ENCODE assay signal across 12 mouse cellular contexts in genomic region chr13:52085110-52085509, GRCm38 (mm10).
DNase-seq lines count a peak whose midpoint lies in the region; ATAC-seq and TF ChIP-seq lines count a peak whose summit lies in the region.
"Had no signal": no experiment of that assay in that cellular context is flagged by ENCODE, and none has a peak within 500 bp of the region (broad histone marks: within the 10 kb centered on the region; RNA-seq: fewer than 3 reads in every experiment).

No protein-coding gene starts in this region.

- ATAC-seq in cerebellum, adult (ENCODE audit: insufficient number of reproducible peaks, low FRiP score, low TSS enrichment), result no peak
- ATAC-seq: Patski had no signal

- peak; percentile 18 to 38 for DNase-seq in lung, adult 18-20 months
- DNase-seq in lung, adult 2 months, result no peak
- peak; percentile 13 for DNase-seq in T-cell, adult 2 months (ENCODE audit: low spot score)
- DNase-seq in kidney, postnatal 36 days, result peak; percentile 38 to 48
- peak; percentile 14 to 34 for DNase-seq in natural killer cell, adult 2 months (ENCODE audit: low spot score in 2 of 2)
- no peak for DNase-seq in urinary bladder, adult 18-20 months (ENCODE audit: low spot score in 2 of 2)
- DNase-seq in heart, postnatal 25 days (ENCODE audit: low spot score), result no peak
- DNase-seq: gastrocnemius, postnatal 10 days had no signal

- H3K4me1 ChIP-seq in lung, adult 2 months (ENCODE audit: control insufficient read depth, insufficient read depth, low read length), result peaks cover 3% of the 10 kb centered on the region; the same call in 1 of the 2 replicates

- no peak for TF ChIP-seq CTCF in lung, adult 2 months (IDR thresholded peaks at IDR 0.05; ENCODE audit: insufficient read depth, low read length)

- no peak overlapping the region for H3K4me3 ChIP-seq in lung, adult 2 months (replicated peaks; ENCODE audit: extremely low read depth, low read depth, low read length)
- H3K4me3 ChIP-seq: embryonic facial prominence, embryonic 15.5 days; hindbrain, embryonic 13.5 days had no signal

- intact Hi-C loops in heart, postnatal 25 days (cut with DNase I), result no loop called here

- TF ChIP-seq POLR2A in lung, adult 2 months (IDR thresholded peaks at IDR 0.05; ENCODE audit: borderline replicate concordance, extremely low read depth, low read depth, low read length), result no peak

- WGBS in lung, adult 2 months, result 48% methylated on average over 3 of the region's 3 CpGs

Comparison
In these comparisons a context has a peak if more than half of its experiments do, and no peak if none do; other contexts are left out.
1. DNase-seq: peak in lung, adult 18-20 months (2 of 2), T-cell, adult 2 months (single experiment), kidney, postnatal 36 days (2 of 2) and natural killer cell, adult 2 months (2 of 2); none in lung, adult 2 months (single experiment), urinary bladder, adult 18-20 months (0 of 2) and heart, postnatal 25 days (single experiment).